Mouse (Mus musculus): Measurements from ENCODE around the gene Ctrc.

DNA sequence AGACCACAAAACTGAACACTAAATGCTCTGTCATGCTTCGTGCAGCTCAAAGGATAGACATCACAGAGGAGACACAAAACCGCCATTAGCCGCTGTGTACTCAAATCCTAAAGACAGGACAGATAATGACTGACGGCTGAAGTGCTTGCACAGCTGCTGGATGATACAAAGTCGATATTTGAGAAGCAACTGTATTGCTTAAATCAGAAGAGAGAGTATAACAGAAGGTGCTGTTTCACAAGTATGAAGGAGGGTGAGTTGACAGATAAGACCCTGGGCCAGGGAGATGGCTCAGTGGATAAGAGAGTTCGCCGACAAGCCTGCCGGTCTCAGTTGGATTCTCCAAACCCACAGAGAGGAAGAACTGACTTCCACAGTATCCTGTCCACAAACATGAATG, 74.3 kb downstream of the Ctrc start:
- no peak for TF ChIP-seq CTCF (IDR thresholded peaks at IDR 0.05; ENCODE audit: extremely low read depth, insufficient read length, insufficient replicate concordance, low read depth, low read length)
- TF ChIP-seq POLR2A (IDR thresholded peaks at IDR 0.05; ENCODE audit: low read depth, low read length): no peak

All from small intestine, adult 2 months (tissue).